7 mouse cellular contexts compared by ENCODE assay signal in the genomic region with DNA sequence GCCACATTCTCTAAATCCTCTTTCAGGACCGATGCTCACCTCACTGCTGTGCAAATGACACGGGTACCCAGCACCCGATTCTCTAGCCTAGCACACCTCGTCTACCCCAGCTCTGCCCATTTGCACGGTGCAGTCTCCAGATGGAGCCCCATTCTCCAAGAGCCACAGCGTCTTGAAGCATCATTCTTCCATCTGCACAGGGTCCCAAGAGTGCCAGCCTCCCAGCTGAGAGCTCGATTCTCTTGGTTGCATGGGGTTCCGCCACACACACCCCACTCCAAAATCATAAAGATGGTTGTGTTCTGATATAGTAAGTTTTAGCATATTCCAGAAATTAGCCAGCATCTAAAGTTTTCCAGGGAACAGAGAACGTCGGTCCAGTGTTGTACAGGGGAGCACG. TPM values are rescaled to one million over a fixed set of nuclear protein-coding genes. Genes with fewer than 3 reads are reported as not detected.
DNase-seq lines count a peak whose midpoint lies in the region; ATAC-seq and TF ChIP-seq lines count a peak whose summit lies in the region.

No protein-coding gene starts in this region.

- no peak overlapping the region for H3K27ac ChIP-seq in lung, embryonic 14.5 days (ENCODE audit: low read depth)
- no peak overlapping the region for H3K27ac ChIP-seq in forebrain, embryonic 13.5 days
- peak overlapping the region; percentile 68 for H3K27ac ChIP-seq in limb, embryonic 15.5 days
- no peak overlapping the region for H3K27ac ChIP-seq in stomach, embryonic 16.5 days (ENCODE audit: low read length)

- peaks cover 29% of the 10 kb centered on the region for H3K27me3 ChIP-seq in lung, embryonic 14.5 days (ENCODE audit: insufficient read depth, low read length)
- H3K27me3 ChIP-seq in forebrain, embryonic 13.5 days: peaks cover 82% of the 10 kb centered on the region
- H3K27me3 ChIP-seq in limb, embryonic 15.5 days: peaks cover 36% of the 10 kb centered on the region
- H3K27me3 ChIP-seq in stomach, embryonic 16.5 days (ENCODE audit: control insufficient read depth, insufficient read depth, low read length): no peaks in the 10 kb centered on the region

- H3K4me2 ChIP-seq in lung, embryonic 14.5 days: peak overlapping the region; percentile 64
- peak overlapping the region; percentile 54 for H3K4me2 ChIP-seq in forebrain, embryonic 13.5 days
- peak overlapping the region; percentile 48 for H3K4me2 ChIP-seq in limb, embryonic 15.5 days
- peak overlapping the region; percentile 60 for H3K4me2 ChIP-seq in stomach, embryonic 16.5 days (ENCODE audit: low read depth, low read length)

- peak overlapping the region; percentile 30 for H3K4me3 ChIP-seq in lung, embryonic 14.5 days (ENCODE audit: low read depth, low read length)
- peak overlapping the region; percentile 25 for H3K4me3 ChIP-seq in forebrain, embryonic 13.5 days
- H3K4me3 ChIP-seq in limb, embryonic 15.5 days: peak overlapping the region; percentile 32
- H3K4me3 ChIP-seq in stomach, embryonic 16.5 days (replicated peaks; ENCODE audit: low read length): peak overlapping the region; percentile 31

- no peak for TF ChIP-seq CTCF in lung, embryonic 14.5 days (IDR thresholded peaks at IDR 0.05; ENCODE audit: low read depth)

- peak; percentile 15; the same call in 1 of the 2 replicates for ATAC-seq in lung, embryonic 14.5 days (ENCODE audit: insufficient read depth)
- ATAC-seq in forebrain, embryonic 13.5 days: no peak
- no peak for ATAC-seq in limb, embryonic 15.5 days (ENCODE audit: insufficient number of reproducible peaks, low FRiP score, low TSS enrichment, low read depth)
- no peak for ATAC-seq in stomach, embryonic 16.5 days (ENCODE audit: insufficient read depth, low FRiP score)

- H3K9me3 ChIP-seq in lung, embryonic 14.5 days (ENCODE audit: low read depth, low read length): no peaks in the 10 kb centered on the region
- no peaks in the 10 kb centered on the region for H3K9me3 ChIP-seq in forebrain, embryonic 13.5 days (replicated peaks)
- H3K9me3 ChIP-seq in limb, embryonic 15.5 days: no peaks in the 10 kb centered on the region
- no peaks in the 10 kb centered on the region for H3K9me3 ChIP-seq in stomach, embryonic 16.5 days (replicated peaks; ENCODE audit: control insufficient read depth, low read length)

- no peak for DNase-seq in lung, embryonic 14.5 days
- no peak for DNase-seq in lung, postnatal 36 days
- no peak for DNase-seq in T-cell, adult 2 months (ENCODE audit: low spot score)
- DNase-seq in thymus, adult 18-20 months: no peak

- WGBS in lung, embryonic 14.5 days: 7% methylated on average over 11 of the region's 11 CpGs
- 2% methylated on average over 11 of the region's 11 CpGs for WGBS in forebrain, embryonic 13.5 days
- WGBS in limb, embryonic 15.5 days: 4% methylated on average over 11 of the region's 11 CpGs
- WGBS in stomach, embryonic 16.5 days: 4% methylated on average over 11 of the region's 11 CpGs

- peak overlapping the region; percentile 36 for H3K9ac ChIP-seq in lung, embryonic 14.5 days
- H3K9ac ChIP-seq in forebrain, embryonic 13.5 days: peak overlapping the region; percentile 17; the same call in 1 of the 2 replicates
- no peak overlapping the region for H3K9ac ChIP-seq in limb, embryonic 15.5 days
- peak overlapping the region; percentile 20 for H3K9ac ChIP-seq in stomach, embryonic 16.5 days (ENCODE audit: low read length)

- H3K4me1 ChIP-seq in lung, embryonic 14.5 days (ENCODE audit: insufficient read depth): peaks cover 8% of the 10 kb centered on the region
- H3K4me1 ChIP-seq in forebrain, embryonic 13.5 days: peaks cover 27% of the 10 kb centered on the region
- peaks cover 36% of the 10 kb centered on the region for H3K4me1 ChIP-seq in limb, embryonic 15.5 days
- peaks cover 28% of the 10 kb centered on the region for H3K4me1 ChIP-seq in stomach, embryonic 16.5 days (ENCODE audit: control insufficient read depth, insufficient read depth, low read length)

- H3K36me3 ChIP-seq in lung, embryonic 14.5 days (ENCODE audit: insufficient read depth): no peaks in the 10 kb centered on the region
- no peaks in the 10 kb centered on the region for H3K36me3 ChIP-seq in forebrain, embryonic 13.5 days (ENCODE audit: poor library complexity, severe bottlenecking)
- H3K36me3 ChIP-seq in limb, embryonic 15.5 days: no peaks in the 10 kb centered on the region
- no peaks in the 10 kb centered on the region for H3K36me3 ChIP-seq in stomach, embryonic 16.5 days (ENCODE audit: control insufficient read depth, insufficient read depth, low read length)

RNA-seq across cellular contexts. Expression of a gene that starts 17.2 kb away (rescaled TPM):
- polyA plus RNA-seq in lung, embryonic 14.5 days (2014; fragmentation: Nextera tagmentation; extraction: Ambion mirVana): not detected in 2 replicates
- polyA plus RNA-seq in forebrain, embryonic 13.5 days (2015; fragmentation: Nextera tagmentation; extraction: Ambion mirVana): not detected in 2 replicates
- polyA plus RNA-seq in limb, embryonic 15.5 days (2015; fragmentation: Nextera tagmentation; extraction: Ambion mirVana): 0.12 and 0.14 TPM in 2 replicates
- not detected in 2 replicates for polyA plus RNA-seq in stomach, embryonic 16.5 days (2015; fragmentation: Nextera tagmentation; extraction: Ambion mirVana)

RNA-seq across cellular contexts. Expression of a gene that starts 33.1 kb away (rescaled TPM):
- 42.4 and 44.3 TPM in 2 replicates for polyA plus RNA-seq in lung, embryonic 14.5 days (2014; fragmentation: Nextera tagmentation; extraction: Ambion mirVana)
- 47.4 and 52.2 TPM in 2 replicates for polyA plus RNA-seq in forebrain, embryonic 13.5 days (2015; fragmentation: Nextera tagmentation; extraction: Ambion mirVana)
- 46.8 and 47.5 TPM in 2 replicates for polyA plus RNA-seq in limb, embryonic 15.5 days (2015; fragmentation: Nextera tagmentation; extraction: Ambion mirVana)
- polyA plus RNA-seq in stomach, embryonic 16.5 days (2015; fragmentation: Nextera tagmentation; extraction: Ambion mirVana): 28.1 and 32.4 TPM in 2 replicates
